Mouse (Mus musculus) layer of hippocampus, postnatal 36 days (tissue): ENCODE data around the gene Matk. TPM values are rescaled to one million over a fixed set of nuclear protein-coding genes. Genes with fewer than 3 reads are reported as not detected.
A peak's percentile ranks its signal among the peaks of the same experiment; 100 is the strongest.

Source experiments
- DNase-seq, 2 experiments: peaks; one replicate each; pipeline ENCODE4 v3.0.0; 2022
- total RNA-seq, 2 experiments: library from RNA; stranded (reverse); gene quantifications; 2 replicates each; pipeline ENCODE4 v1.2.3; 2021

Gene Matk
- total RNA-seq, 2 experiments from 2014 or later = 227 to 236 TPM

- no peak for DNase-seq
Measured at GRCm38 (mm10) chr10:81244146-81244545, 8.6 kb upstream of the Matk start.

- peak; percentile 75 for DNase-seq
Measured at GRCm38 (mm10) chr10:81244595-81244994, 8.1 kb upstream of the Matk start.

- DNase-seq = no peak
Measured at GRCm38 (mm10) chr10:81245166-81245565, 7.6 kb upstream of the Matk start.

- no peak for DNase-seq
Measured at GRCm38 (mm10) chr10:81247804-81248203, 4.9 kb upstream of the Matk start.

GRCm38 (mm10) chr10:81249442-81249841, 3.3 kb upstream of the Matk start:
- no peak for DNase-seq

- no peak for DNase-seq
Measured at GRCm38 (mm10) chr10:81254886-81255285, 2.2 kb downstream of the Matk start.

GRCm38 (mm10) chr10:81257158-81258039, 4.7 kb downstream of the Matk start:
- DNase-seq = peak; percentile 63 to 66

- DNase-seq = no peak
Measured at GRCm38 (mm10) chr10:81259225-81259884, 6.6 kb downstream of the Matk start.

GRCm38 (mm10) chr10:81261025-81261424, 8.3 kb downstream of the Matk start:
- DNase-seq = no peak

GRCm38 (mm10) chr10:81265540-81265939, 12.8 kb downstream of the Matk start:
- DNase-seq = no peak

GRCm38 (mm10) chr10:81266211-81267105, 13.7 kb downstream of the Matk start, which contains the start of the genes Mrpl54 and Apba3:
Mrpl54 (minus strand) TSS chr10:81266934.
Apba3 (plus strand) TSS chr10:81266960.
- DNase-seq = peak; percentile 95 to 96

GRCm38 (mm10) chr10:81268056-81268455, 15.3 kb downstream of the Matk start:
- DNase-seq = peak; percentile 79 to 82

GRCm38 (mm10) chr10:81268643-81269412, 16.1 kb downstream of the Matk start:
- no peak for DNase-seq

GRCm38 (mm10) chr10:81272356-81272755, 19.6 kb downstream of the Matk start:
- no peak for DNase-seq

GRCm38 (mm10) chr10:81273842-81274241, 21.1 kb downstream of the Matk start:
- DNase-seq = no peak

GRCm38 (mm10) chr10:81277676-81278075, 24.9 kb downstream of the Matk start:
- DNase-seq = no peak

GRCm38 (mm10) chr10:81279496-81279895, 26.8 kb downstream of the Matk start:
- no peak for DNase-seq

- no peak for DNase-seq
Measured at GRCm38 (mm10) chr10:81284189-81284588, 31.5 kb downstream of the Matk start.

- no peak for DNase-seq
Measured at GRCm38 (mm10) chr10:81284719-81285118, 32.0 kb downstream of the Matk start.

- peak; percentile 80 to 81 for DNase-seq
Measured at GRCm38 (mm10) chr10:81285694-81286450, 33.1 kb downstream of the Matk start.

GRCm38 (mm10) chr10:81286586-81286985, 33.9 kb downstream of the Matk start:
- DNase-seq = no peak
